Mouse (Mus musculus): ENCODE measurements around the gene Fuca1.

Fuca1 gene

GRCm38 (mm10) chr4:135985193-135985592 lies 64.7 kb downstream of the Fuca1 start:
- no peak for DNase-seq

GRCm38 (mm10) chr4:135985769-135986168 lies 65.2 kb downstream of the Fuca1 start:
- DNase-seq, result no peak

- no peak for DNase-seq
Observed at GRCm38 (mm10) chr4:135986301-135986942, 65.9 kb downstream of the Fuca1 start.

- DNase-seq, result peak; percentile 91
Observed at GRCm38 (mm10) chr4:135986943-135987710, 66.6 kb downstream of the Fuca1 start, which contains the start of gene Pithd1. Gene Pithd1, minus strand, starts transcription at chr4:135987264.

DNA sequence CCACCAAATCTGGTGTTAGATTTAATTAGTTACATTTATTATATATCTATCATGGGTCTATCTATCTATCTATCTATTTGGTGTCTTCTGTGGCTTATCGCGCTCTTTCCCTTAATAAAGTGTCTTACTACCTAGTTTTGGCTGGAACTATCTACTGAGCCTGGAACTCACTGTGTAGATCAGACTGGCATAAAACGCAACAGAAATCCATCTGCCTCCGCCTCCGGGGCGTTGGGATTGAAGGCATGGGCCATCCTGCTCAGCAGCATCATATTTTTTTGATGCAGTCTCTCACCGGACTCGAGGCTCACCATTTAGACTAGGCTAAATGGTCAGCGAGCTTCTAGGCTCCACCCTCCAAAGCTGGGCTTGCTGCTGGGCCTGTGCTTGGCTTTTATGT lies 67.2 kb downstream of the Fuca1 start:
- no peak for DNase-seq
